Mouse (Mus musculus) lung, adult 2 months (tissue): ENCODE data around the gene Prph2.

Experiments used
- CTCF ChIP-seq: fragments of 200-500 bp; IDR thresholded peaks from 2 replicates; pipeline ENCODE4 v1.5.1; 2011; ENCODE audit warnings: mild to moderate bottlenecking, low read length, control low read depth; ENCODE audit not compliant: insufficient read depth
- POLR2A ChIP-seq: fragments of 200-500 bp; IDR thresholded peaks from 2 replicates; pipeline ENCODE4 v1.6.1; 2011; ENCODE audit warnings: low read depth, mild to moderate bottlenecking, control low read depth, low read length, borderline replicate concordance; ENCODE audit errors: extremely low read depth

GRCm38 (mm10) chr17:46870204-46870798, 40.0 kb upstream of the Prph2 start:
- no peak for TF ChIP-seq CTCF
- TF ChIP-seq POLR2A = no peak
